Mouse (Mus musculus) bone marrow macrophage, adult 2 months (primary cell): ENCODE measurements around the gene Tex14.

Experiments used
- CTCF ChIP-seq: IDR thresholded peaks from 2 replicates; pipeline ENCODE4 v1.5.1; 2012; ENCODE audit warnings: low read depth, mild to moderate bottlenecking, low read length, moderate library complexity
- POLR2A ChIP-seq: IDR thresholded peaks from 2 replicates; pipeline ENCODE4 v1.6.1; 2012; ENCODE audit warnings: mild to moderate bottlenecking, low read depth, low read length, borderline replicate concordance

GRCm38 (mm10) chr11:87542285-87542684 is 137.4 kb downstream of the Tex14 start:
- TF ChIP-seq CTCF = no peak
- no peak for TF ChIP-seq POLR2A
